Mouse (Mus musculus) midbrain, postnatal 0 days (tissue): ENCODE results near the gene Kctd13. TPM values are rescaled to one million over a fixed set of nuclear protein-coding genes. Genes with fewer than 3 reads are reported as not detected.

ENCODE experiments used
- ATAC-seq: fragments of 200-750 bp; cut with Nextera tagmentation; 2 replicates; pipeline ENCODE4 v1.8.0; 2017; ENCODE audit warnings: moderate number of reproducible peaks, mild to moderate bottlenecking, moderate TSS enrichment, moderate library complexity; ENCODE audit not compliant: low FRiP score
- DNase-seq: peaks from one replicate; pipeline ENCODE4 v3.0.0-alpha.2; 2015; ENCODE audit warnings: low spot score
- H3K27ac ChIP-seq: fragments of 300-500 bp; sonication (generic); 2 replicates; pipeline ENCODE4 v1.5.1; 2014; ENCODE audit warnings: low read depth, mild to moderate bottlenecking, low read length, mixed read lengths
- H3K27me3 ChIP-seq: fragments of 300-500 bp; sonication (generic); 2 replicates; pipeline ENCODE4 v1.6.1; 2014; ENCODE audit warnings: low read length, control low read depth, mixed read lengths; ENCODE audit not compliant: insufficient read depth
- H3K36me3 ChIP-seq: fragments of 300-500 bp; sonication (generic); 2 replicates; pipeline ENCODE4 v1.6.1; 2014; ENCODE audit warnings: low read length, control low read depth, mixed read lengths; ENCODE audit not compliant: insufficient read depth
- H3K4me1 ChIP-seq: fragments of 300-500 bp; sonication (generic); 2 replicates; pipeline ENCODE4 v1.6.1; 2014; ENCODE audit warnings: mild to moderate bottlenecking, control low read depth, antibody characterized with exemption, low read length, mixed read lengths; ENCODE audit not compliant: insufficient read depth
- H3K4me2 ChIP-seq: fragments of 300-500 bp; sonication (generic); 2 replicates; pipeline ENCODE4 v1.6.1; 2014; ENCODE audit warnings: low read depth, mild to moderate bottlenecking, low read length, mixed read lengths; ENCODE audit not compliant: poor library complexity, severe bottlenecking
- H3K4me3 ChIP-seq: fragments of 300-500 bp; sonication (generic); 2 replicates; pipeline ENCODE4 v1.5.1; 2014; ENCODE audit warnings: low read depth, mild to moderate bottlenecking, low read length, moderate library complexity
- H3K9ac ChIP-seq: fragments of 300-500 bp; sonication (generic); replicated peaks from 2 replicates; pipeline ENCODE4 v1.6.1; 2014; ENCODE audit warnings: mild to moderate bottlenecking, low read length, moderate library complexity, mixed read lengths; ENCODE audit not compliant: poor library complexity, severe bottlenecking
- H3K9me3 ChIP-seq: fragments of 300-500 bp; sonication (generic); 2 replicates; pipeline ENCODE4 v1.6.1; 2016; ENCODE audit warnings: low read length, control low read depth
- CTCF ChIP-seq: IDR thresholded peaks from 2 replicates; pipeline ENCODE4 v1.5.1; 2016; ENCODE audit warnings: antibody characterized with exemption, mild to moderate bottlenecking
- WGBS: fragments of 180-500 bp; shearing (Covaris S2); extraction: QIAGEN DNeasy Blood & Tissue Kit; methylation state at CpG from one replicate; pipeline ENCODE4 v1.1.7; 2014; 5-methylcytosine and 5-hydroxymethylcytosine counted together
- polyA plus RNA-seq: library from polyadenylated mRNA; unstranded; fragments of >200 nt; fragmentation: Nextera tagmentation; extraction: Ambion mirVana; gene quantifications from 2 replicates; pipeline ENCODE4 v1.2.1, GENCODE M21; 2015
- total RNA-seq: library from RNA; depleted of rRNA; stranded (reverse); fragments of >200 nt; gene quantifications from 2 replicates; pipeline ENCODE4 v1.2.3, GENCODE M21; 2014; rRNA removed

The Kctd13 gene
- 129 and 150 TPM in 2 replicates for total RNA-seq
- polyA plus RNA-seq, result 166 and 167 TPM in 2 replicates

GRCm38 (mm10) chr7:126928384-126929037, at the start of gene Kctd13:
Kctd13 (plus strand) TSS chr7:126928879.
- peak within 1 kb of the TSS; percentile 90 for H3K4me2 ChIP-seq
- H3K4me1 ChIP-seq, result 0 out of 2 replicates have a peak, but pooled peaks cover 2% of the 10 kb centered on the region
- peak within 1 kb of the TSS; percentile 72 for H3K27ac ChIP-seq
- H3K9me3 ChIP-seq, result no peaks in the 10 kb centered on the region
- peak within 1 kb of the TSS; percentile 82 for H3K4me3 ChIP-seq
- ATAC-seq (peak; percentile 96), DNase-seq (peak; percentile 89)
- 3% methylated on average over 56 of the region's 56 CpGs for WGBS
- H3K36me3 ChIP-seq, result no peaks in the 10 kb centered on the region
- H3K27me3 ChIP-seq, result no peaks in the 10 kb centered on the region
- TF ChIP-seq CTCF, result no peak
- peak within 1 kb of the TSS; percentile 81 for H3K9ac ChIP-seq

- Histone ChIP-seq H3K9me3 (no peaks in the 10 kb centered on the region), H3K27me3 (no peaks in the 10 kb centered on the region), H3K9ac (peak overlapping the region; percentile 55; the same call in 1 of the 2 replicates), H3K27ac (no peak overlapping the region), H3K4me1 (peaks cover 9% of the 10 kb centered on the region), H3K4me2 (peak overlapping the region; percentile 99; the same call in 1 of the 2 replicates), H3K36me3 (peaks cover 35% of the 10 kb centered on the region), H3K4me3 (no peak overlapping the region)
- no peak for TF ChIP-seq CTCF
- WGBS, result 84% methylated on average over 6 of the region's 6 CpGs
- DNase-seq, result no peak
- ATAC-seq, result no peak
These were observed 47.6 kb upstream of the Kctd13 start for GRCm38 (mm10) chr7:126881040-126881439.

- Histone ChIP-seq H3K27me3 (no peaks in the 10 kb centered on the region), H3K27ac (peak overlapping the region; percentile 90), H3K4me2 (peak overlapping the region; percentile 99), H3K36me3 (peaks cover 16% of the 10 kb centered on the region), H3K4me1 (peaks cover 9% of the 10 kb centered on the region), H3K9me3 (no peaks in the 10 kb centered on the region), H3K4me3 (peak overlapping the region; percentile 74), H3K9ac (peak overlapping the region; percentile 84)
- no peak; the same call in 1 of the 2 replicates for TF ChIP-seq CTCF
- peak; percentile 15 for DNase-seq
- WGBS, result 0% methylated on average over 15 of the region's 15 CpGs
- ATAC-seq, result no peak; the same call in 1 of the 2 replicates
These were observed 44.9 kb upstream of the Kctd13 start for GRCm38 (mm10) chr7:126883731-126884181.

GRCm38 (mm10) chr7:126884286-126885164, 44.2 kb upstream of the Kctd13 start, which contains the start of gene Taok2:
Taok2 (minus strand) TSS chr7:126884703.
- peak within 1 kb of the TSS; percentile 90 for H3K27ac ChIP-seq
- DNase-seq, result peak; percentile 99
- TF ChIP-seq CTCF, result peak; percentile 41; the same call in 1 of the 2 replicates
- no peaks in the 10 kb centered on the region for H3K27me3 ChIP-seq
- H3K9me3 ChIP-seq, result no peaks in the 10 kb centered on the region
- under 1% methylated on average over 56 of the region's 56 CpGs for WGBS
- peak within 1 kb of the TSS; percentile 99 for H3K4me2 ChIP-seq
- peaks cover 9% of the 10 kb centered on the region for H3K36me3 ChIP-seq
- H3K4me3 ChIP-seq, result peak within 1 kb of the TSS; percentile 74
- H3K9ac ChIP-seq, result peak within 1 kb of the TSS; percentile 84
- ATAC-seq, result peak; percentile 97
- peaks cover 9% of the 10 kb centered on the region for H3K4me1 ChIP-seq

- WGBS, result 92% methylated on average over 5 of the region's 5 CpGs
- Histone ChIP-seq H3K4me2 (no peak overlapping the region), H3K4me1 (no peaks in the 10 kb centered on the region; the same call in 1 of the 2 replicates), H3K27ac (no peak overlapping the region), H3K9ac (no peak overlapping the region), H3K4me3 (no peak overlapping the region), H3K36me3 (0 out of 2 replicates have a peak, but pooled peaks cover 7% of the 10 kb centered on the region), H3K9me3 (no peaks in the 10 kb centered on the region), H3K27me3 (no peaks in the 10 kb centered on the region)
- no peak for TF ChIP-seq CTCF
- no peak for ATAC-seq
- DNase-seq, result no peak
These were observed 41.4 kb upstream of the Kctd13 start for GRCm38 (mm10) chr7:126887281-126887680.
